Mouse (Mus musculus) E14TG2a.4 (cell line): ENCODE results near the gene Eefsec.

Experiments
- H3K27me3 ChIP-seq: 2 replicates; pipeline ENCODE4 v1.6.1; 2014; ENCODE audit warnings: low read length, control low read depth; ENCODE audit not compliant: insufficient read depth
- H3K36me3 ChIP-seq: 2 replicates; pipeline ENCODE4 v1.6.1; 2014; ENCODE audit warnings: low read length, control low read depth; ENCODE audit not compliant: insufficient read depth
- H3K4me1 ChIP-seq: replicated peaks from 2 replicates; pipeline ENCODE4 v1.6.1; 2014; ENCODE audit warnings: low read depth, low read length, control low read depth
- H3K4me3 ChIP-seq: replicated peaks from 2 replicates; pipeline ENCODE4 v1.5.1; 2014; ENCODE audit warnings: mild to moderate bottlenecking, low read length
- H3K9me3 ChIP-seq: 2 replicates; pipeline ENCODE4 v1.6.1; 2014; ENCODE audit warnings: low read length, control low read depth
- CTCF ChIP-seq: conservative IDR thresholded peaks from 2 replicates; pipeline ENCODE4 v1.5.1; 2014; ENCODE audit warnings: low read length
- NANOG ChIP-seq: IDR thresholded peaks from 2 replicates; pipeline ENCODE4 v1.6.1; 2014; ENCODE audit warnings: borderline replicate concordance, low read length, mixed read lengths
- POU5F1 ChIP-seq: IDR thresholded peaks from 2 replicates; pipeline ENCODE4 v1.6.1; 2014; ENCODE audit warnings: low read length, borderline replicate concordance

The Eefsec gene

GRCm38 (mm10) chr6:88276221-88276620 is 170.1 kb downstream of the Eefsec start:
- peaks cover 4% of the 10 kb centered on the region; the same call in 1 of the 2 replicates for H3K9me3 ChIP-seq
- no peaks in the 10 kb centered on the region for H3K4me1 ChIP-seq
- H3K4me3 ChIP-seq = no peak overlapping the region
- TF ChIP-seq NANOG (no peak), CTCF (no peak), POU5F1 (no peak)
- H3K27me3 ChIP-seq = no peaks in the 10 kb centered on the region
- H3K36me3 ChIP-seq = peaks cover 41% of the 10 kb centered on the region

- H3K27me3 ChIP-seq = no peaks in the 10 kb centered on the region
- peaks cover 4% of the 10 kb centered on the region; the same call in 1 of the 2 replicates for H3K9me3 ChIP-seq
- H3K36me3 ChIP-seq = peaks cover 36% of the 10 kb centered on the region
- no peak for TF ChIP-seq NANOG
- TF ChIP-seq CTCF = no peak
- TF ChIP-seq POU5F1 = no peak
- no peak overlapping the region for H3K4me3 ChIP-seq
- H3K4me1 ChIP-seq = no peaks in the 10 kb centered on the region
These were observed 171.7 kb downstream of the Eefsec start for GRCm38 (mm10) chr6:88274623-88275022.

- no peaks in the 10 kb centered on the region for H3K4me1 ChIP-seq
- no peaks in the 10 kb centered on the region for H3K27me3 ChIP-seq
- peaks cover 48% of the 10 kb centered on the region for H3K36me3 ChIP-seq
- TF ChIP-seq CTCF (no peak), NANOG (no peak), POU5F1 (no peak)
- H3K4me3 ChIP-seq = no peak overlapping the region
- H3K9me3 ChIP-seq = no peaks in the 10 kb centered on the region
These were observed 178.4 kb downstream of the Eefsec start for GRCm38 (mm10) chr6:88267970-88268369.

- H3K36me3 ChIP-seq = peaks cover 50% of the 10 kb centered on the region
- no peaks in the 10 kb centered on the region for H3K27me3 ChIP-seq
- TF ChIP-seq POU5F1 = no peak
- TF ChIP-seq NANOG = no peak
- TF ChIP-seq CTCF = no peak
- no peaks in the 10 kb centered on the region for H3K9me3 ChIP-seq
- no peaks in the 10 kb centered on the region for H3K4me1 ChIP-seq
- no peak overlapping the region for H3K4me3 ChIP-seq
These were observed 179.3 kb downstream of the Eefsec start for GRCm38 (mm10) chr6:88267068-88267467.

- H3K4me3 ChIP-seq = no peak overlapping the region
- H3K9me3 ChIP-seq = no peaks in the 10 kb centered on the region
- peaks cover 43% of the 10 kb centered on the region for H3K36me3 ChIP-seq
- no peaks in the 10 kb centered on the region for H3K4me1 ChIP-seq
- no peaks in the 10 kb centered on the region for H3K27me3 ChIP-seq
- TF ChIP-seq POU5F1 (no peak), NANOG (no peak), CTCF (no peak)
These were observed 180.3 kb downstream of the Eefsec start for GRCm38 (mm10) chr6:88266055-88266454.

- H3K27me3 ChIP-seq = no peaks in the 10 kb centered on the region
- H3K9me3 ChIP-seq = no peaks in the 10 kb centered on the region
- TF ChIP-seq POU5F1 (no peak), NANOG (no peak), CTCF (no peak)
- H3K36me3 ChIP-seq = peaks cover 38% of the 10 kb centered on the region
- no peak overlapping the region for H3K4me3 ChIP-seq
- no peaks in the 10 kb centered on the region for H3K4me1 ChIP-seq
These were observed 181.0 kb downstream of the Eefsec start for GRCm38 (mm10) chr6:88265355-88265754.

GRCm38 (mm10) chr6:88262160-88262559 is 184.2 kb downstream of the Eefsec start:
- H3K4me1 ChIP-seq = no peaks in the 10 kb centered on the region
- H3K27me3 ChIP-seq = no peaks in the 10 kb centered on the region
- H3K36me3 ChIP-seq = peaks cover 45% of the 10 kb centered on the region
- TF ChIP-seq CTCF (no peak), NANOG (no peak), POU5F1 (no peak)
- H3K4me3 ChIP-seq = no peak overlapping the region
- no peaks in the 10 kb centered on the region for H3K9me3 ChIP-seq

- Histone ChIP-seq H3K4me3 (no peak overlapping the region), H3K36me3 (peaks cover 53% of the 10 kb centered on the region), H3K27me3 (no peaks in the 10 kb centered on the region), H3K9me3 (no peaks in the 10 kb centered on the region), H3K4me1 (no peaks in the 10 kb centered on the region)
- TF ChIP-seq POU5F1 (no peak), NANOG (no peak), CTCF (no peak)
These were observed 185.7 kb downstream of the Eefsec start for GRCm38 (mm10) chr6:88260645-88261044.

GRCm38 (mm10) chr6:88259621-88260020 is 186.7 kb downstream of the Eefsec start:
- Histone ChIP-seq H3K36me3 (peaks cover 51% of the 10 kb centered on the region), H3K27me3 (no peaks in the 10 kb centered on the region)
- TF ChIP-seq CTCF (no peak), POU5F1 (no peak), NANOG (no peak)

More at GRCm38 (mm10) chr6:88259621-88260020, 186.7 kb downstream of the Eefsec start:
- no peaks in the 10 kb centered on the region for H3K9me3 ChIP-seq
- H3K4me1 ChIP-seq = no peaks in the 10 kb centered on the region
- no peak overlapping the region for H3K4me3 ChIP-seq
